Mouse (Mus musculus): ENCODE results near the gene 1110012L19Rik. TPM values are rescaled to one million over a fixed set of nuclear protein-coding genes. Genes with fewer than 3 reads are reported as not detected.
"Not testable (repeated sequence)": the region's sequence is repeated elsewhere in the genome, so short reads cannot be mapped to it uniquely, and the experiment has no call there.

Gene 1110012L19Rik
- total RNA-seq (2021): 10 to 100 TPM; 13.6 to 21.9 TPM
- long read RNA-seq, experiment 1, transcript 1110012L19Rik-201 (3 exons, 1,094 nt): major isoform, 22 of 22 reads
- long read RNA-seq, experiment 1, partial matches to known transcripts: 0 of 22 reads
- long read RNA-seq, experiment 1, other reads (novel, unspliced or antisense): 0 of 22 reads
- long read RNA-seq, experiment 2, transcript 1110012L19Rik-201 (3 exons, 1,094 nt): major isoform, 22 of 22 reads
- long read RNA-seq, experiment 2, partial matches to known transcripts: 0 of 22 reads
- long read RNA-seq, experiment 2, other reads (novel, unspliced or antisense): 0 of 22 reads

DNA sequence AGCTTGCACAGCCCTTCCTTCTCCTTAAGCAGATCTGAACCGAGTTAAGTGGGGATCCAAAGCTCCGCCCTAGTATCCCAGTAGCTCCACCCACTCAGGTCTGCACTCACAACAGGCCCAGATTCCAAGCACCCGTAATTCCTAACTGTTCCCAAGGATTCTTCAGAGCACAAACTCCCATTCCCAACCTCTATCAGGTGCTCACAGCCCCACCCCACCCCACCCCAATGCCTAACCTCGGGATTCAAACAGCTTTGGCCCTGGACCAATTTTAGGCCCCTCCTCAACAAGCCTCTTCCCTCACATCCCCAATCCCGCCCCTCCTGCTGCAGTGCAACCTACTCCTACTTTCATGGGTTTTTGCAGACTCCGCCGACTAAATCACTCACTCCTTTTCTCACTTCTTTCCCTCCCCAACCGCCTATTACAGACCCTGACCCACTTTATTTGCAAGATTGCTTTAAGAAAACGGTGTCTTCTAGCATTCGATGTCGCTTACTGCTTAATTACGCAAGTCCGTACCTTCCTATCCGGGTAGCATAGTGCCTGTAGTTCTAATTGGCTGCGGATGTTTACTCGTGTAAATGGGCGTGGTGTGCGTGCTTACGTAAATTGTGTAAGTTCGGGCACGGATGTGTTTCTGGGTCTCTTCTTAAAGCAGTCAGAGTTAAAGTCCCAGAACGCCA is at the start of gene 1110012L19Rik:
TSS of gene 1110012L19Rik (plus strand) at position 602 of the 686 bp plus-strand sequence.
- H3K4me3 ChIP-seq: peak within 1 kb of the TSS; percentile 79
- intact Hi-C loops (cut with DNase I): loop anchor here (1.0 kb wide), 1 partner anchor 92 kb away; the partner anchor contains the start of gene Tmem185a
- no peak for TF ChIP-seq CTCF (IDR thresholded peaks at IDR 0.05)
- peak; percentile 71 for DNase-seq
- peak within 1 kb of the TSS; percentile 92 for H3K27ac ChIP-seq

DNA sequence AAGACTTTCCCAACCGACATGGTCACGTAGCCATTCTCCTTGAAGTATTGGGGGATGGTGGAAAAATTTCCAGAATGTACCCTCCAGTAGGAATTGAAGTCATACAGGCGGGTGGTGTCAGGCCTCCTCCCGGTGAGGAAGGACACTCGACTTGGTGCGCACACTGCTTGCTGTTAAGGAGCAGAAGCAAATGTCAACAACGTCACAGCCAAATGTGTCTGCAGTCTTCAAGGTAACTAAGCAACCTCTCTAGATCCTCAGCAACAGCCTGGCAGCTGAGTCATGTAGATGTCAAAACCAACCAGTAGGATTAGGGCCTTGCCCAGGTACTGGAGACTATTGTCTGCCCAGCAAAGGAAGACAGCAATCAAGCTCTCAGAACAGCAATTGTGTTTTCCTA is 22.7 kb upstream of the 1110012L19Rik start:
- Histone ChIP-seq H3K27ac (no peak overlapping the region), H3K4me3 (no peak overlapping the region)
- no peak for DNase-seq
- intact Hi-C loops (cut with DNase I): no loop called here
- TF ChIP-seq CTCF (IDR thresholded peaks at IDR 0.05): no peak

DNA sequence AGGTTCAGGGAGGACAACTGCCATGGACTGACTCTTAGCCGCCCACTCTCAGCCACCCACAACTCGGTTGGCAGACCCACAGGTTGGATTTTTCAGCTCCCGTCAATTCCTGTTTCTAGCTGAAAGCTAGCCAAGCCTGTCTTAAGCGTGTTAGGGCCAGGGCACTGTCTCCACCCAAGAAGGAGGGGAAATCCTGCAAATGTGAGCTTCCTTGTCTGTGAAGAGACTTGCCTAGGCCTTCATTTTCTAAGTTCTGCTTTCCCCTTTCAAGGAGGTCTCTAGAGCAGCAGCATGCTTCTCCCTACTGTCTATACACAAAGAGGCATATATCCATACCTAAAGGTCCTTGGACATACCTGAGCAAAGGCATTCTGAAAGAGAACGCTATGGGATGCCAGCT is 22.2 kb upstream of the 1110012L19Rik start:
- intact Hi-C loops (cut with DNase I): no loop called here
- Histone ChIP-seq H3K27ac (no peak overlapping the region), H3K4me3 (peak overlapping the region; percentile 81; the same call in 1 of the 2 replicates)
- no peak for DNase-seq
- TF ChIP-seq CTCF (IDR thresholded peaks at IDR 0.05): no peak

DNA sequence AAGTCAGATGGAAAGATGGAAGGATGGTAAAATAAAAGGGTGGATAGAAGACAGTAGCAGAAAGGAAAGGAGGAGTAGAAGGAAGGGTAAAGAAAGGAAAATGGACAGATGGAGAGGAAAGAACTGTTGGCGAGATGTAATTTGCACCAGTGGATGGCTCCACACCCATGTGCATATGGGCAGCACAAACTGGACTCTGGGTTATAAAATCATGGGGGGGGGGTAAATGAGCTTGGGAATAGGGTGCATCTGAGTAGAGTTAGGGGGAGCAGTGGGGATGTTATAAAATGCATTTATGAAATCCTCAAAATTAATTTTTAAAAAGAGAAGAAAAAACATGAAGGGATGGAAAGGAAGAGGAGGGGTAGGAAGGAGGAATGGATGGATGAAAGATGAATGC is 21.5 kb upstream of the 1110012L19Rik start:
- Histone ChIP-seq H3K27ac (peak overlapping the region; percentile 88), H3K4me3 (peak overlapping the region; percentile 81)
- no peak for TF ChIP-seq CTCF (IDR thresholded peaks at IDR 0.05)
- intact Hi-C loops (cut with DNase I): no loop called here
- DNase-seq: no peak

DNA sequence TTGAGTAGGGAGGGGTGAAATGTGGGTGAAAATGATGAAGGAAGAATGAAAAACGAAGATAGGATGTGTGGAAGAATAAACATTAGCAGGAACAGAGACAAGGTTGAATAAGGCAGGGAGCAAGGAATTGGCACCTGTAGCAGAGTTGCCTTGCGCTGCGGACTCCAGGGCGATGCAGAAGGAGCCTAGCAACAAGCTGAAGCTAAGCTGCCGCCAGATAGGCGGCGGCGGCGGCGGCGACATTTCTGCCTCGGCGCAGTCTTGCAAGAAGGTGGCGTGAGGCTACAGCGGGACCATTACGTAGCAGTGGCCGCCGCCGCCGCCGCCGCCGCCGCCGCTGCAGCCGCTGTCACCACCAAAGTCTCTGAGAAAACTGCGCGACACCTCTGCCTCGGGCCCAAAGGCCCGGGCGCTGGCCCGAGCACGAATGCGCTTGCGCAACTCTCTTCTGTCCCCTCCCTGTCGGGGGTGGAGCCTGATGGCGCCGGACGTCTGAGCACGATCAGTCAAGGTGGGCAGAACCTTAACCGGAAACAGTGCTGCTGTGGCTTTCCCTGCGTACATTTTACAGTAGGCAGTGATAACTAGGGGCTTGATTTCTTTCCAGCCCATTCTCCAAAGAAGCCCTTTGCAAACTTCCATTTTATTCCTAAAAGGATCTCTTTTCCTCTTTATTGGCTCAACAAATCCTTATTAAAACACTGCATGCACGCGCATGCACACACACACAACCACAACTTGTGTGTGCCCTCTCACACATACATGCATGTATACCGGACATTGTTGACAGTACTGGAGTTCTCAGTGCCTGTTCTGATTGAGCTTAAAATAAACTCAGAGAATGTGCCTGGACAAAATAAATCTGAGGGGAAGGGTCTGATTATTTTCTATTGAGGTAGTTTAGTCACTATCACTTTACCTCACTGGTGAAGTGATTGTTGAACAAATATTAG is 20.7 kb upstream of the 1110012L19Rik start, which contains the start of gene Ids:
TSS of gene Ids (minus strand) at position 424 of the 953 bp plus-strand sequence.
- intact Hi-C loops (cut with DNase I): loop anchor here (5.0 kb wide), 1 partner anchor 207 kb away; no protein-coding TSS in a partner anchor
- TF ChIP-seq CTCF (IDR thresholded peaks at IDR 0.05): no peak
- H3K4me3 ChIP-seq: peak within 1 kb of the TSS; percentile 81
- peak; percentile 90 for DNase-seq
- peak within 1 kb of the TSS; percentile 88 for H3K27ac ChIP-seq

DNA sequence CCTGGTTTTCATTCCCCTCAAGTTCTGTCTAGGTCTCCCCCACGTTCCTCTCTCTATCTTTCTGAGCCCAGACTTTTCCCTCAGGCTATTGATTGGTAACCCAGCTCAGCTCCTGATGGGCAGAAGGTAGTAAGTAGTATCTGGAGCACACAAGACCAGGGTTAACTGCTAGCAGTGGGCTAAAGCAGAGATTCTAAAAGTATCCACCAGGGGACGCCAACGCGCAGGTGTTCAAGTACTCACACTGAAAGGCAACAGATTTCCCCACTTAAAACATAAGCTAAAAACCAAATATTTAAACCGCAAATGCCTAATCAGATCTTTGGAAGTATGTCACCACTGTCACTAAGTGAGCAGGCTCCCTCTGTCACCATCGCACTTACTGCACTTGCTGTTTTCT is 15.9 kb upstream of the 1110012L19Rik start:
- not testable (repeated sequence) for DNase-seq, H3K4me3 ChIP-seq, H3K27ac ChIP-seq
- intact Hi-C loops (cut with DNase I): loop anchor here (5.0 kb wide), 1 partner anchor 203 kb away; no protein-coding TSS in a partner anchor

DNA sequence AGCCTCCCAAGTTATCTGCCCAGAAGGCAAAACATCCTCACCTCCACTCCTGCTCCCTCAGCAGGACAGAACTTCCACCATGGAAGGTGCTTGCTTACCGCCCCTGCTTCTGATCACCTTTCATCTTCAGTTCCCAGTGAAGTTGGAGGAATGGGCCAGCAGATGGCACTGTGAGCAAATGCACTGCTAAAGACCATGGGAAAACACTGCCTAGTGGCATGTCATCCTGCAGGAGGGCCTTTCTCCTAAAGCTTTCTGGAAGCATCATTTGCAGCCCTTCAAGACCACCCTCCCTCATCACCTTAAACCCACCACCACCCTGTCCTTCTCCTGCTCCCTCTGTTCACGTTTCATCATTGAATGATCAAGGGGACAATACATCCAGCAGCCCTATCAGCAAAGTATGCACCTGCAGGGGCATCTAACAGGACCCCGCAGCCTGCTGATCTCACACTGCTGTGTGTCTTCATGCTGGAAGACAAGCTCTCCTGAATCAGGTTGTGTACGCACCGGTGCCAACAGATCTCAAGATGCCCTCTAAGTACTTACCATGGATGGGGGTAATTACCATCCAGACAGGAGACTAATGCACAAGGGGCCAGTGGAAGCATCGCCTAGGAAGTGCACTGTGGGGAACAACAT is 11.1 kb upstream of the 1110012L19Rik start:
- H3K27ac ChIP-seq; intact Hi-C loops (cut with DNase I); DNase-seq; H3K4me3 ChIP-seq: not testable (repeated sequence)
- peak; percentile 20; the same call in 1 of the 2 replicates for TF ChIP-seq CTCF (IDR thresholded peaks at IDR 0.05)

DNA sequence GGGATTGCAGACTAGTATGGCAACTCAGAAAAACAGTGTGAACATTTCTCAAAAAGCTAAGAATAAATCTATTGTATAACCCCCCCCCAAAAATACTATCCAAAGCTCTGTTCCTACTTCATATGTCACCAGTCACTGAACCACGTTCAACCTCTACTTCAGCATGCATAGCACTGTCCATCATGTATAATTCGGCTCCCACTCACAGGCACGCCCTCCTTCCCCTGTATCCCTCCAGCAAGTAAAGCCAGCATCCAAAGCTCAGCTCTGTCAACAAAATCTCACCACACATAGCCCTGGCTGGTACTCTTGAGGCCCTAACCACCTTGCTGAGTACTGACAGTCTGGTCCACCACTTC is 781 bp upstream of the 1110012L19Rik start:
- no peak for DNase-seq
- intact Hi-C loops (cut with DNase I): loop anchor here (1.0 kb wide), 1 partner anchor 92 kb away; the partner anchor contains the start of gene Tmem185a
- peak overlapping the region; percentile 92 for H3K27ac ChIP-seq
- TF ChIP-seq CTCF (IDR thresholded peaks at IDR 0.05): no peak
- peak overlapping the region; percentile 79 for H3K4me3 ChIP-seq

DNA sequence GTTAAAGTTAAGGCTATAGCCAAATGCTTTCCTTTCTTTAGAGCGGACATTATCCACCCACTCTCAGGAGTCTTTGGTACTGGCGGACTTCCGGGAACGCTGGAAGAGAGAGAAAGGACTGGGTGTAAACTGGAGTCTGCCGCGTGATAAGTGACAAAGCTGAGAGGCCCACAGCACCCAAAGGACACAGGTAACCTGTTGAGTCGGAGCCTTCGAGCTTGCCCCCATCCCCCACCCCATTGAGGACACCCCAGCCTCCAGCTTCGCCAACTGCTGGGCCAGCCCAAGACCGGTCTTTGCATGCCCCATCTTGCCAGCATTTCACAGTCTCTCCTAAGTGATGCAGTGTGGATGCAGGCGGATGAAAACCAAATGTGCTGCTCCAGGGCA is 280 bp downstream of the 1110012L19Rik start:
- peak; percentile 39 for DNase-seq
- H3K4me3 ChIP-seq: peak overlapping the region; percentile 79
- H3K27ac ChIP-seq: peak overlapping the region; percentile 92
- intact Hi-C loops (cut with DNase I): loop anchor here (1.0 kb wide), 1 partner anchor 91 kb away; the partner anchor contains the start of gene Tmem185a
- no peak for TF ChIP-seq CTCF (IDR thresholded peaks at IDR 0.05)

DNA sequence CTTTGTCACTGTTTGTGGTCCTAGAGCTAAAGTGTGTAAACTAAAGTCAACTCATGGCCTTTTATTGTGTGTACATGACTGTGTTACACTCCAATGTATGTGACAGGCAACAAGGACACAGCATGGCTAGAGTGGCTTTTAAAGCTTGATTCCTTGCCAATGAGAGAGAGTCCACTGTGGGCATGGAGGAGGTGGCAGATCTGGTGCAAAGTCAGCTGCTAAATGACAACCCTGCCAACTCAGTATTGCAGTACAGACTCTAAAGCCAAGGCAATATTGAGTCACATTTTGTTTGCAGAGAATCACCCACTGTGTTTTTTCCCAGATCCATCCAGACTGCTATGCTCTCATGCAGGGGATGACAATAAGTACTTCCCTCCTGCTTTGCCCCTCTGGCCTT is 7.0 kb downstream of the 1110012L19Rik start:
- H3K4me3 ChIP-seq; H3K27ac ChIP-seq; intact Hi-C loops (cut with DNase I); DNase-seq: not testable (repeated sequence)

DNA sequence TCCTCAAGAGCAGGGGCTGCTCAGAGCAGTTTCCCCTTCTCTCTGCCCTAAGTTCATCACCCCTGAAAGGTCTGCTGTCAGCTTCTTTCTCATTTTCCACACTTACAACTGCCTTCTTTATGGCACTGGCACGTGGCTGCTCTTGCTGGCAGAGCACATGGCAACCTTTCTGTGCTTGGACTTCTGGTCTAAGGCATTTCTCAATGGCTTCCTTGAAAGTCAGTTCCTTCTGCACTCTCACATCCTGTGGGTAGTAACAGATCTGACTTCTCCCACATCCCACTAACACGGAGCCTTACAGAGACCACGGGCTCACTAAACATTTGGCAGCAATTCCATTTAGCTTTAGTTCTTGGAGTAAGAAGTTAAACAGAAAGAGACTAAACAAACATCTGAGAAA is 39.8 kb downstream of the 1110012L19Rik start:
- H3K4me3 ChIP-seq; H3K27ac ChIP-seq; intact Hi-C loops (cut with DNase I); DNase-seq: not testable (repeated sequence)

Other genes with a start within 250 kb of the 1110012L19Rik start
- 10 to 100 TPM; 17.3 to 18.9 TPM for gene Ids, start 20.8 kb upstream of the 1110012L19Rik start, total RNA-seq (2021)
- 10 to 100 TPM; 37.3 to 41.6 TPM for gene Tmem185a, start 91.3 kb downstream of the 1110012L19Rik start, total RNA-seq (2021)